Mouse (Mus musculus): ENCODE results near the gene 4930519G04Rik.
"Not testable (repeated sequence)": the region's sequence is repeated elsewhere in the genome, so short reads cannot be mapped to it uniquely, and the experiment has no call there.

Gene 4930519G04Rik

DNA sequence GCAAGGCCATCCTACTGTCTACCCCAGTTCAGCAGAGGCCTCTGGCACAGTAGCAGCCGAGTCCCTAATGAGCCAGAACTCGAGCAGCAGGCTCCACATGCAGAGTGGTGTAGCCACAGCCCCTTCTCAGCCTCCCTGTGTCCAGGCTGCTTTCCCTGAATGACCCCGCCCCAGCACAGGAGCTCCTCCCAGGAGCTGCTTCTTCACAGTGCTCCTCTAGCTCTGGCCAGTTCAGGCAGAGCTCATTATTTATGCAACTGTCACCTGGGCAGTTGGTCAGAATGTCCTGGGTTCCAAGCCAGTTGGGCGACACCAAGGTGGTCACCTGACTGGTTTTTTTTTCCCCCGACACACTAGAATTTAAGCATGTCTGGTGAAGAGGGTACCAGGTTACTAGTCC is at the start of gene 4930519G04Rik:
Gene 4930519G04Rik, plus strand, starts transcription at position 301 of the 400 bp plus-strand sequence.
- not testable (repeated sequence) for DNase-seq

GRCm38 (mm10) chr5:114804335-114804734 is 49.1 kb upstream of the 4930519G04Rik start:
- DNase-seq, result no peak

DNA sequence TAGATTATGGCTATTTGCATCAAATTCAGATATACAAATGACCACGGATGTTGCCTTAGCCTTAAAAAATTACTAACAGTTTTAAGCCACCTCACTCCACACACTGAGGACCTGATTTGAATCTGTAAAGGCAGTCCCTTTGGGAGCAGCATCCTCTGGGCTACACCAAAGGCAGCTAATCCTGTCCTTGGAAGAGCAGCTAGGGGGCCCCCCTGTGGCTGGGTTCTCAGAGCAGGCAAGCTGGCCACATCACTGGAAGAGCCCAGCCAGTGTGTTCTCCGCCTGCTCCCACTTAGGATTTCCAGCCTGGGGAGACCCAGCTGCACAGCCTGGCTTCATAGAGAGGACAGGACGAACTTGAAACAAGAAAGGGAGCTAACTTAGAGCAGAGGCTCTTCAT is 48.5 kb upstream of the 4930519G04Rik start:
- DNase-seq, result peak; percentile 81

DNA sequence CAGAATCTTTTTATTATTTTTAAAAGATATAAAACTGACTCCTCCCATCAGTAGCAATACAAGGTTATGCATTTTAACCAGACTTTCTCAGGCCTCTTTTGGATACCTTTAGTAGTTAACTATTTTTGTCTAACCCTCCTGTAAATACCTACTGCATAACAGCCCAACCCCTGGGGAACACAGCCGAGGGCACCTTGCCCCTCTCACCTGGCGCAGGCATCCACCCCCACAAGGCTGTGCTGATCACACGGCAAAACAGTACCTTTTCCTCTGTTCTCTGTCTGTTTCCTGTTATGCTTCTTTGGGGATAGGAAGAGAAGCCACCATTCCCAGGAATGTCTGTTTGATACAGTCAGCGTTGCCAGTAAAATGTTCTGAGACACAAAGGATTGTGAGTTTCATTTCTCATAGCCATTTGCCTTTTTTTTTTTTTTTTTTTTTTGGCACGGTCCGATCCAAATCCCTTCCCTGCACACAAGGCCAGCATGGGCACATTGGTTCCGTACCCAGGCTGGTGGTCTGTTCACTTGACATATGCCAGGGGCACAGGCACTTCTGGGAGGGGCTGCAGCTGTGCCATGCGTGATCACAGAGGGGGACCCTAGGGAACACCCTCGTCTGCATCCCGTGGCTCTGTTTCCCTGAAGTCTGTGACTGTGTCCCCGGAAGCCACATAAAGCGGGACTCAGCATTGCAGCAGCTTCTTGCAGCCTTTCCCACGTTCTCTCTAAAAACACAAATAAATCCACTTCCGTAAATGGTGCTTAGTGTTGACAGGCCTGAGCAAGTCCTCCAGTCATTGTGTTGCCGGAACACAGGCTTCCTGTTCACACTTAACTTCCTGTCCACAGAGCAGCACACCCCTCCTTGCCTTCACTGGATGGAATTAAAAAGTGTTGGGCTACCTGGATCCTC is 47.8 kb upstream of the 4930519G04Rik start:
- no peak for DNase-seq

- DNase-seq, result no peak
Observed at GRCm38 (mm10) chr5:114806636-114807035, 46.8 kb upstream of the 4930519G04Rik start.

- no peak for DNase-seq
Observed at GRCm38 (mm10) chr5:114807063-114807462, 46.4 kb upstream of the 4930519G04Rik start.

DNA sequence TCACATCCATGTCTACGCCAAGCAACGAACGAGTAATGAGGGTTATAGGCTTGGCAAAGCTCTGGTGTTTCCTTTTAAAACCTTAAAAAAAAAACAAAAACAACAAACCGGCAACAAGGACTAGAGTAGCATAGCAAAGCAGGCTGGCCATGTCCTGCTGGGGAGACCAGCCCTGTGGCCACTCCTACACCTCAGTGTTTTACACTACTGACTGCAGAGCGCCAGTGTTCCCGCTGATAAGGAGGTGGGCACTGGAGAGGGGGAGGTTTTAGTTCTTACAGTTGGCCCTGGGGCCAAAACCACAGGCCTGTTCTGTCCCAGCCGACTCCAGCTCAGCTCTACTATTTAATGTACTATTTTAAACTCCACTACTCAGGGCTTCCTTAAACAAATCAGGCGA is 46.0 kb upstream of the 4930519G04Rik start:
- DNase-seq, result no peak

GRCm38 (mm10) chr5:114807893-114808292 is 45.6 kb upstream of the 4930519G04Rik start:
- DNase-seq, result no peak

DNA sequence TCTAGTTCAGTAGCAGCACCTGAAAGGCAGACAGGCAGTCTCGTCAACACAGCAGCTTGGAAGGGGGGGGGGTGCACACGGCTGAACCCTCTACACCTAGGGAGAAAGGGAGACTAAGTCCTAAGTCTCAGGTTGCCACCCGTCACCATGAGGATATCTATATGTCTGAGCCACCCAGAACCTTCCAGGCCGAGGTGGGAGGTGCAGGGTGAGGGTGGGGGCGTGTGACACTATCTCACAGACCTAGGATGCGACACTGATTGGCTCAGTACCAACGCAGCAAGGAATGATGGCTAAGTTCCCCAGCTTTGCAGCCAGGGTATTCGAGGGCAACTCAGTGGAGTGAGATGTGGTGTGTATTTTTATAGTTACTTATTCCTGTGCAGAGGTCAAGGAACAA is 45.1 kb upstream of the 4930519G04Rik start:
- no peak for DNase-seq

DNA sequence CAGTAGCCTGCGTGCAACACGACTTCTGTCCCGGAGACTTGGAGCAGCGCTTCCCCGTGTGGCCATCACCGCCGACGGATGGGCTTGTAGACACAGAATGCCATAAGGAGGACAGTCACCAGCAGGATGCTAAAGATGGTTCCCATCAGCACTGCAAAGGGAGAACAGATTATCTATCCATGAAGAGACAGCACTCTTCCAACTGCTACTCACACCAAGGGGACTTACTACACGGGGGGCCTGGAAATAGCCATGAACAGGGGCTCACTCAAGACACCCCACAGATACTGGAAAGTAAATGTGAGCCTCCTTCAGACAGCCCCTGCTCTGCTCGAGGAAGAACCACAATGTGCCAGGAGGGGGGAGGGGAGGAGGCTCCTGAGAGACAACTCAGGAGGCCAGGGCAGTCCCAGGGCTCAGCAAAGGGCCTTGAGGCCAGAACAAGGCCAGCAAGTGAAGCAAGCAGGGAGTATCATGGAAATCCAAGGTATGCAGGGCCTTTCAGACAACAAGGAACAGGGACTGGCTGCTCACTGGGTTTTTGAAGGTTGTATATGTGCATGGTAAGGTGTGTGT is 44.2 kb upstream of the 4930519G04Rik start:
- no peak for DNase-seq

GRCm38 (mm10) chr5:114809826-114810225 is 43.6 kb upstream of the 4930519G04Rik start:
- DNase-seq, result no peak

DNA sequence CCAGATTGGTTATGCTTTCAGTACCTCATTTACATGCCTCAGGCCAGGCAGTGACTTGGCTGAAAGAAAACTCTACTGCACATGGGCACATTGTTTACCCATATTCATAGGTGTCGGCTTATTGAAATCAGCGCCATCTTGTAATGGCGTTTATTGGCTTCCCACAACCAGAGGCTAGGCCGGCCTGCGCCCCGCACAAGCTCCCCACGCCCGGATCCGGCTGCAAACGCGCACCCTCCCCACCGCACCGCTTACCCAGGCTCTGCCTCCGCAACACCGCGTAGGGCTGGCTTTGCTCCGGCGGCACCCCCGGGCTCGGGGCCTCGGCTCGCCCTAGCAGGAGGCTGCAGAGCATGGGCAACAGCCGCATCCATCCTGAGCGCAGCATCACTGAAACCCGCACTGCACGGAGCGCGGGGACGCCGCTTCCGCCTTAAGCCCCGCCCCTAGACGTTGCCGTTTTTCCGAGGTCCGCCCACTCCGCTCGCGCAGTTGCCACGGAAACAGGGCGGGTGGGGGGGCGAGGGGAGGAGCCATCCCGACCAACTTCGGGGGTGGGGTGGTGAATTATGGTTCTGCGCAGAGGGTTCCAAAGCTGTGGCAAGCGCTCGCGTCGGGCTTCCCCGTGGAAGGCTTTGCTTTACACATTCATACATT is 39.8 kb upstream of the 4930519G04Rik start:
- peak; percentile 88 for DNase-seq

DNA sequence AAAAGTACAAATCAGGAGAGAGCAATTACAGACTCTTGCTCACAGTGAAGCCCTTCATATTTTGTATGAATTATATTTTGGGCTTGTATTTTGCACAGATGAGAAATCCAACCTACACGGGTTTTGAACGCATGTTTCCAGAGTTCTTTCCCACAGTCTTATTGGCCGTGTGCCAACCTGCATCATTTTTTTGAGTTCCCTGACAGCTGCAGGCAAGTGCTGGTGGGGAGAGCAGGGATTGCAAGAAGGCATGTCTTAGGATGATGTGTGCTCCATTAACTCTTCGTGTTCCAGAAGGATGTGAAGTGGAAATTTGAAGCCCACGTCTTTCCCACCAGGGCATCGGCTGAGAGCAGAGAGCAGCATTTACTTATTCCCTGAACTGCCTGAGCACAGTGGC is 36.9 kb upstream of the 4930519G04Rik start:
- DNase-seq, result no peak

GRCm38 (mm10) chr5:114818124-114818523 is 35.3 kb upstream of the 4930519G04Rik start:
- no peak for DNase-seq

- DNase-seq, result peak; percentile 74
Observed at GRCm38 (mm10) chr5:114822796-114823688, 30.4 kb upstream of the 4930519G04Rik start, which contains the start of gene 1500011B03Rik. Gene 1500011B03Rik (minus strand): TSS chr5:114823468.

- peak; percentile 38 for DNase-seq
Observed at GRCm38 (mm10) chr5:114824197-114824596, 29.3 kb upstream of the 4930519G04Rik start.

GRCm38 (mm10) chr5:114825978-114826691 is 27.3 kb upstream of the 4930519G04Rik start:
- DNase-seq, result no peak

- no peak for DNase-seq
Observed at GRCm38 (mm10) chr5:114827427-114827826, 26.0 kb upstream of the 4930519G04Rik start.

- DNase-seq, result no peak
Observed at GRCm38 (mm10) chr5:114829740-114830139, 23.7 kb upstream of the 4930519G04Rik start.

DNA sequence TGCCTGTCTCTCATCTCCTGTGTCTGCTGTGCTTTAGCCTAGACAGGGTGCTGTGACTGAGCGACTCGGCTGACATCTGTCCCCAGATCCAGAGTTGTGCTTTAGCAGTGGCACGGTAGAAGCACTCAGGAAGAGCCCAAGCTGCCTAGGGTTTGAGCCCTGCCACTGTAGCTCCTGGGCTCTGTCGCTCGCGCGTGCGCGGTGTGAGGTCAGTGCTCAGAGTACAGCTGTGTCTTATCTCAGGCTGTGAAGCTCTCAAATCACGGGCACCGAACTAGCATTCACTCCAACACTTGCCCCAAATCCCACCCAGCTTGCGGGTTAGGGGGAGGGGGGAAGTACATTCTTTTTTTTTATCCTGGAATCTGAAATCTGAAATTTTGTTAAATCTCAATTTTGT is 16.6 kb upstream of the 4930519G04Rik start:
- DNase-seq, result no peak

DNA sequence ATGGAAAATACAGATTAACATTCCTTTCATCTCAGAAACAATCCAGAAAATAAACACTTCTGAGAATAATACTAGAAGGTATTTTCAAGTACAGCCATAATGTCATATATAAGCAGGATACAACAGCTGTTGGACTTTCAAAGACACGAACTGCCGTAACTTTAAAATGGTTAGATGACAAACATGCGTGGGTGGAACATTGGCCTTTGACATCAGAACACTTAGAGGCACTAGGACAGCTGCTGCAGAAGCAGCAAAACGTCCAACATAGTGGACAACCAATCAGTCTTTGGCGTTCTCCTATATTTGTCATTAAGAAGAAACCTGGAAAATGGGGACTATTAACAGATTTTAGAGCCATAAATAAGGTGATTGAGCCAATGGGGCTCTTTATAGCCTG is 13.0 kb upstream of the 4930519G04Rik start:
- not testable (repeated sequence) for DNase-seq

DNA sequence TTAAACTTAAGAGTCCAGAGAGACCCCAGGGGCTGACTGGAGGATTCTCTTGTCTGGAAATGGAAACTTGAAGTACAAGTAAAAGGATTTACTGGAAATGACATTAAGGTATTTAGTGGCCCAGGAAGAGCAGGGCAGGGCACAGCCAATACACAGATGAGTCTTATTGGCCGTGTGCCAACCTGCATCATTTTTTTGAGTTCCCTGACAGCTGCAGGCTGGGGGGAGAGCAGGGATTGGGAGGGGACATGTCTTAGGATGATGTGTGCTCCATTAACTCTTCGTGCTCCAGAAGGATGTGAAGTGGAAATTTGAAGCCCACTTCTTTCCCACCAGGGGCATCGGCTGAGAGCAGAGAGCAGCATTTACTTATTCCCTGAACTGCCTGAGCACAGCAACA is 11.3 kb upstream of the 4930519G04Rik start:
- not testable (repeated sequence) for DNase-seq

Data from layer of hippocampus, adult 9-11 months (tissue).